Mouse (Mus musculus) layer of hippocampus, postnatal 14 days (tissue): ENCODE data around the gene E330009J07Rik. TPM values are rescaled to one million over a fixed set of nuclear protein-coding genes. Genes with fewer than 3 reads are reported as not detected.

Experiments
- DNase-seq, 2 experiments: peaks; one replicate each; pipeline ENCODE4 v3.0.0; 2021 to 2022; ENCODE audit warnings: low spot score in 2 of 2, mixed read lengths in 1 of 2
- long read RNA-seq, 2 experiments: library from polyadenylated mRNA; stranded (forward); transcript quantifications; one replicate each; pipeline ENCODE4 v2.0.0; 2021
- total RNA-seq, 2 experiments: library from RNA; stranded (reverse); gene quantifications; 2 replicates each; pipeline ENCODE4 v1.2.3; 2021

E330009J07Rik gene
- 10 to 100 TPM; 40.8 to 44.6 TPM for total RNA-seq
- long read RNA-seq, experiment 1, full-length matches to known transcripts = 14 of 16 reads
- long read RNA-seq, experiment 1, partial matches to known transcripts = 0 of 16 reads
- long read RNA-seq, experiment 1, other reads (novel, unspliced or antisense) = 2 of 16 reads
- long read RNA-seq, experiment 2, full-length matches to known transcripts = 18 of 28 reads
- long read RNA-seq, experiment 2, partial matches to known transcripts = 0 of 28 reads
- long read RNA-seq, experiment 2, other reads (novel, unspliced or antisense) = 10 of 28 reads

- peak; percentile 70 to 73 for DNase-seq
Measured at GRCm38 (mm10) chr6:40436047-40436483, at the start of gene E330009J07Rik. Gene E330009J07Rik (minus strand): TSS chr6:40436135.

GRCm38 (mm10) chr6:40482318-40482717 is 46.4 kb upstream of the E330009J07Rik start:
- no peak for DNase-seq

DNA sequence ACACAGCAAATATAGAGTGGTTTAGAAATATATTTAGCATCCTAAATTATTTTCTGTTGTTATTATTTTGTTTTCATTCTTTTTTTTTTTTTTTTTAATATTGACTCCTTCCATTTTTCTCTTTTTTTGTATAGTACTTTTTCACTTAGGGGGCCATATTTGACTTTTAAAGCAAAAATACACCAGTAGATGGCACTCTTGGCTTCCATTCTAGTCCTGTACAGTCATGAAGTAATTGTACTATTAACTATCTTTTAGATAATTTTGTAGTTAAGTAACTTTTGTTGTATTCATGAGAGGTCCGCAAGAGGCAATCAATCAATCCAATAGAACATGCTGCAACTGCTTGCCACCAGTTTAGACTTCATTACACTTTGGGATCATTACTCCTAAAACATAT is 43.8 kb upstream of the E330009J07Rik start:
- DNase-seq = peak in 1 of 2 experiments; percentile 24

GRCm38 (mm10) chr6:40476132-40476531 is 40.2 kb upstream of the E330009J07Rik start:
- no peak for DNase-seq

DNA sequence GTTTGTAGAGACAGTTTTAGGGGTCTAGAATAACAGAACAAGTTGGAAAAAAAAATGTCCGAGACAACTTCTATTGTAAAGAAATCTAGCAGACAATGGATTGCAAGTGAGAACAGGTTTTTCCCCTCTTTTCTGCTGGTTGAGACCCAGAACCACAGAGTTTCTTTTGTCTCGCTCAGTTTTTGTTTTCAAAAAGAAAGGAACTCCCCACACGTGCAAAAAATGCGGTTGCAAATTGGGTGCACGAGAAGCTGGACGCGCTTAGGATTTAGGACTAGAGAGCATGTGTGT is 35.7 kb upstream of the E330009J07Rik start:
- DNase-seq = no peak

GRCm38 (mm10) chr6:40470916-40471719 is 35.2 kb upstream of the E330009J07Rik start, which contains the start of gene Ssbp1:
Gene Ssbp1 (plus strand): TSS chr6:40471352.
- DNase-seq = peak; percentile 88 to 94

GRCm38 (mm10) chr6:40465710-40466109 is 29.8 kb upstream of the E330009J07Rik start:
- DNase-seq = no peak

DNA sequence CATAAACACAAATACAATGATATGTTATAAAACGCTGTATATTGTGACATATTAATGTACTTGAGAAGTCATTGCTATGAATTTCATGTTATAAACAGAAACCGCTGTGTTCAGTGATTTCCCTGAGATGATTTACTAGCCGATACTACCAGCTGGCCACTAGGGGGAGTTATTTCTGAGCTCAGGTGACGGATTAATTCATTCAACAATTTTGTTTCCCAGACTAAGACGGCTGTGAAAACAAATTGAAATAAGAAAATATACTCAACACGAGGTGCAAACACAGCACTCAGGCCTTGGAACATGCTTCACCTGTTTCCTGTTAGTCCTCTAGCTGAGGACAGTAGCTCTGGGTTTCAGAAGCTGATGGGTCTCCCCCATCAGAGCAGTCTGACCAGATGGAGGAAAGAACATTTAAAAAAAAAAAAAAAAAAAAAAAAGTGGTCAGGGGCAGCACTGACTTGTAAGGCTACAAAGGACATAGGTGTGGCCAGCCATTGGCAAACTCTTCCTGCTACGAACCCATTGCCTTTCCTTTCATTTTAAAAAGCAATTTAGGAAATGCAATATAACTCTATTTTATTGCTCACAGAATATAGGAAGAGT is 18.6 kb upstream of the E330009J07Rik start:
- no peak for DNase-seq

DNA sequence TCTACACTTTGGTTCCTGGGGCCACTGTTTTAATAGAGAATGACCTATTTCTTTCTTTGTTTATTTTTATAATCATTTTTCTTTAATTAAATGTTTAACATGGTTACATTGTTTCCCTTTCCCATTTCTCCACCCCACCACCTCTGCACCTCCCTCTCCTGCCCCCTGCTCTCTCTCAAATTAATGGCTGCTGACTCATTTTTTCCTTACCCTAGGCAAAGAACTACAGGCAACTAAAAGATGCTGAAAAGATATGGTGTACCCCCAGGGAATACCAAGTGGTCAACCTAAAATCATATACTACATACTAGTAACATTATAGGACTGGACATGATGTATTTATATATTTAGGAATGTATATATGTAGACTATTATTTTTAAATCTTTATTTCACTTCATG is 12.7 kb upstream of the E330009J07Rik start:
- DNase-seq = no peak

GRCm38 (mm10) chr6:40443281-40443928 is 7.5 kb upstream of the E330009J07Rik start:
- no peak for DNase-seq

- DNase-seq = no peak
Measured at GRCm38 (mm10) chr6:40441755-40442154, 5.8 kb upstream of the E330009J07Rik start.

DNA sequence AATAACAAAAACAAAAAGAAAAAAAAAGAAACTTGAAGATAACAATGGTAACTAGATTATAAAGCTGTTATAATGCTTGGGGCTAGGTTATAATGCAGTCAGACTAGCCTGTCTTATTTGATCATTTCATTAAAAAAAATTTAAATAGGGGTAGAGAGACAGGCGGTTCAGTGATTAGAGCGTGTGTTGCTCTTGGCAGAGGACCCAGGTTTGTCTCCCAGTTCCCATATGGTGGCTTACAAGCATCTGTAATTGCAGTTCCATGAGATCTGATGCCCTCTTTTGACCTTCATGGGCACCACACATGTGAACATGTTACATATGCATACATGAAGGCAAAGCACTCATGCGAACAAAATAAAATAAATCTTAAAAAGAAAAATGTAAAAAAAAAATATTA is 5.3 kb upstream of the E330009J07Rik start:
- no peak for DNase-seq

- DNase-seq = no peak
Measured at GRCm38 (mm10) chr6:40439731-40440130, 3.8 kb upstream of the E330009J07Rik start.

DNA sequence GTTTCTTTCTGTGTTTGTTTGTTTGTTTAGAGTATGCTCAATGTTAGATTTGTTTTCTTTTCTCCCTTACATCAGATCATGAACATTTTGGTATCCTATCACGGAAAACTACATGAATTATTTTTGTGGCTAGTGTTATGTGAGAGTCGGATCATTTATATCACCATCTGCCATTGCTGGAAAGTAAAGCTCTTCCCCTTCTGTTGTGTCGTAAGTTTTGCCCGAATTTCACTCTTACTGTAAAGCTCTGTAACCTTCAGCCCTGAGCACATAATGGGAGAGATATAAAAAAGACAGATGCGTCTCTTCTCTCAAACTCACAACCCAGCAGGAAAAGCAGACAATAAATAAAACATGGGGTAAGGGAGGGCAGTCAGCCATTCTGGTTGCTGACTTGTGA is 3.0 kb upstream of the E330009J07Rik start, which contains the start of gene Wee2:
Wee2 (plus strand) TSS at position 153 of the 400 bp plus-strand sequence.
- no peak for DNase-seq

GRCm38 (mm10) chr6:40435151-40436046 is 536 bp downstream of the E330009J07Rik start:
- DNase-seq = peak; percentile 44 to 75

- no peak for DNase-seq
Measured at GRCm38 (mm10) chr6:40434697-40435096, 1.2 kb downstream of the E330009J07Rik start.

DNA sequence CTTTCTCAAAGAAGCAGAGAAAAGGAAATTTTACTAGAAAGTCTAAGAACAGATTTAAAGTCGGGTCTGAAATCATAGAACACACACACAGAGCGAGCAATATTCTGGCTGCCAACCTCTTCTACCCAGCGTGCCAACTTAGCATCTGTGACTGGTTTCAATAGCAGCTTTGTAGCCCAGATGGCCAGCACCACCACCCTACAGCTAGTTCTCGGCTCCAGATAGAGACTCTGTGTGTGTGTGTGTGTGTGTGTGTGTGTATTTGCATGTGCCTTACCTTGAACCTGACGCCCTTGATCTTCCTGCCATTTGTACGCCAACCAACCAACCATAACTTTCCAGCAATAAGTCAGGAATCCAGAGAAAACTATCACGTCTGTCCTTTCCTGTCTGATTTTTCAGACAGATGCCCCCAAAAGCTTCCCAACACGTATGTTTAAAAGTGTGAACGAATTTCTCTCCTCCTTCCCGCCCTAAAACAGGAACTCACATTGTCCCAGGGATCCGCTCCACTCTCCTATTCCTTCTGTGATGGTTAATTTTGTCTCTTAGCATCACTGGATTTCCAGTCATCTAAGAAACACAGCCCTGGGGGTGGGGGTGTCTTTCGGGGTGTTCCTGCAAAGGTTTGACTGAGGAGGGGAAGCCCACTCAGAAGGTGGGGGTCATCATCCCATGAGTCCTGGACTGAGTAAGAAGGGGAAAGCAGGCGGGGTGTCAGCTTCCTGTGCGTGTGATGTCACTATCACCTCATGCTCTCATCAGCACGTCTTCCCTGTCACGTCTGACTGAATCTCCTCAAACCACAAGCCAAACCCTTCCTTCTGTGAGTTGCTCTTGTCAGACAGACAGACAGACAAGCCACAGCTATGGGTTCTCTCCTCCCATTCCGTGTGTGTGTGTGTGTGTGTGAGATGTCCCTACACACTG is 3.3 kb downstream of the E330009J07Rik start:
- peak; percentile 82 to 94 for DNase-seq

DNA sequence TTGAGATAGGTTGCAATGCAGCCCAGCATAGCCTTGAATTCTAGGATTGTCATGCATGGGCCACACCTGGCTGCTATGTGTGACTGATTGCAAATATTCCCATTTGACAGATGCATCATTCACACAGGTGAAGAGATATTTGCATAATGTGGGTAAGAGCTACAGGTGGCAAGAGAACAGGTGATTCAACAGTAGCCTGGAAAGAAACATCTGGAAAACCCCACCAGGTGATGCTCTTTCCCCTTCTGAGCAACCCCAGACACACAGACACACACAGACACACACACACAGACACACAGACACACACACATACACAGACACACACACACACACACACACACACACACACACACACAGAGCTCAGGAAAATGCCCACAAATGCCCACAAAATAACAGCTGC is 4.1 kb downstream of the E330009J07Rik start:
- no peak for DNase-seq

DNA sequence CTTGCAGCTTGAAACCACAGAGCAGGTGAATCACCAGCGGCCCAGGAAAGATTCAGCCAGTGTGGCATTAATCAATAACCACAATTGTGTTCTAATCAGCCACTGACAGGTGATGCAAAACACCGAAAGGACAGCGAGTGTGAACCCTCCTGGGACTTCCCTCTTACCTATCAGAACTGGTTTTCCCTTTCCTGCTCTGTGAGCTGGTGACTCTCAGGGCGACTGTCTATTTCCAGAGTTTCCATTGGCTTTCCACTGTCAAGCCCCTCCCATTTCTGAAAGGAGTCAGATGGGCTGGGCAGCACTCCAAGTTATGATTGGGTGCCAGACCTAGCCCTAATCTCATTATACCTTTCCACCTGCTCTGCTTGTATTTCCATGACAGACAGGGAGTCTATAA is 4.6 kb downstream of the E330009J07Rik start:
- DNase-seq = peak in 1 of 2 experiments; percentile 24
